Mouse (Mus musculus) olfactory bulb, adult 2 months (tissue): ENCODE data around the gene Rnf10. TPM values are rescaled to one million over a fixed set of nuclear protein-coding genes. Genes with fewer than 3 reads are reported as not detected.

Experiments
- H3K27ac ChIP-seq: fragments of 200-500 bp; 2 replicates; pipeline ENCODE4 v1.5.1; 2012; ENCODE audit warnings: low read depth, low read length; ENCODE audit not compliant: insufficient read depth
- H3K4me1 ChIP-seq: fragments of 200-500 bp; 2 replicates; pipeline ENCODE4 v1.6.1; 2012; ENCODE audit warnings: low read length; ENCODE audit not compliant: control insufficient read depth, insufficient read depth
- H3K4me3 ChIP-seq: fragments of 200-500 bp; 2 replicates; pipeline ENCODE4 v1.5.1; 2012; ENCODE audit warnings: mild to moderate bottlenecking, low read depth, low read length, moderate library complexity; ENCODE audit not compliant: insufficient read depth
- CTCF ChIP-seq: fragments of 200-500 bp; IDR thresholded peaks from 2 replicates; pipeline ENCODE4 v1.5.1; 2012; ENCODE audit warnings: low read depth, mild to moderate bottlenecking, low read length, moderate library complexity; ENCODE audit not compliant: insufficient read depth
- POLR2A ChIP-seq: fragments of 200-500 bp; IDR thresholded peaks from 2 replicates; pipeline ENCODE4 v1.6.1; 2012; ENCODE audit warnings: mild to moderate bottlenecking, low read depth, low read length, moderate library complexity; ENCODE audit not compliant: insufficient read depth
- whole genome bisulfite sequencing: fragments of 180-500 bp; shearing (Covaris S2); methylation state at CpG from one replicate; pipeline ENCODE4 v1.1.7; 2018; 5-methylcytosine and 5-hydroxymethylcytosine counted together
- polyA plus RNA-seq: library from polyadenylated mRNA; stranded (reverse); fragments of >200 nt; gene quantifications from 2 replicates; pipeline ENCODE4 v1.2.4, GENCODE M21; 2012; ENCODE audit warnings: low replicate concordance; ENCODE audit not compliant: missing spikeins, insufficient read depth, insufficient read length

Rnf10 gene
- polyA plus RNA-seq, 1 experiment: not detected

- peaks cover 13% of the 10 kb centered on the region for H3K4me1 ChIP-seq
- TF ChIP-seq CTCF: no peak
- TF ChIP-seq POLR2A: no peak
- H3K4me3 ChIP-seq: no peak overlapping the region
- no peak overlapping the region for H3K27ac ChIP-seq
- WGBS: 61% methylated on average over 3 of the region's 3 CpGs
These were observed 5.1 kb downstream of the Rnf10 start for GRCm38 (mm10) chr5:115267469-115268045.

DNA sequence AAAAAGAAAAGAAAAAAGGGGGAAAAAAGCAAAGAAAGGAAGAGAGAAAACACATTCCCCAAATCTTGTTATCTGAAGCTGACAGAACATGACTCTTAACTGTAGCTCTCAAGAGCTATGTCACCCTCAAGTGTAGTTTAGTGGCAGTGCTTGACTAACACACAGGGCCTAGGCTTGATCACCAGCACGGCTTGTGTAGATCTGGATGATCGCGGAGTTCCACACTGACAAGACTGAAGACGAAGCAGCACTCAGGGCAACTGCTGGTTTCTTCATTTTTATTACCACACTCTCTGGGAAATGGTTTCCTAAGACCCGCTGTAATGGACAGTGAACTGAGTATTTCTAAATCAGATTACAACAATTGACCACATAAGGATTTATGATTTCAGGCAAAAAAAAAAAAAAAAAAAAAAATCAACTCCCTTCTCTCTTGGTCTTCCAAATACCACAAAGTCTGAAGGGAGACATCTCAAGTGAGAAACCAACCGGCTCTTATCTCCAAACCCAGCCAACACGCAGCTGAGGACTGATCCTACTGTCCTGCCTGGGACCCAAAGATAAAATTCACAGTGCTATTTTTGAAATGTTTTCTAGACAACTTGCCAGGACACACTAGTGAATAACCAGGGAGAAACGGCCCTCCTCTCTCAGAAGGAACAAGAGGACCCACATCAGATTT is 5.8 kb downstream of the Rnf10 start:
- no peak overlapping the region for H3K4me3 ChIP-seq

GRCm38 (mm10) chr5:115266340-115266739 is 6.4 kb downstream of the Rnf10 start:
- WGBS: 82% methylated on average over 5 of the region's 5 CpGs
- Histone ChIP-seq H3K27ac (no peak overlapping the region), H3K4me3 (no peak overlapping the region), H3K4me1 (peaks cover 15% of the 10 kb centered on the region)
- TF ChIP-seq POLR2A (no peak), CTCF (no peak)

More for the DNA sequence above, 5.8 kb downstream of the Rnf10 start:
- Histone ChIP-seq H3K4me1 (peaks cover 15% of the 10 kb centered on the region), H3K27ac (no peak overlapping the region)
- 74% methylated on average over 8 of the region's 8 CpGs for whole genome bisulfite sequencing
- TF ChIP-seq POLR2A: no peak
- no peak for TF ChIP-seq CTCF

GRCm38 (mm10) chr5:115262502-115263291 is 10.0 kb downstream of the Rnf10 start:
- no peak overlapping the region for H3K4me3 ChIP-seq
- TF ChIP-seq POLR2A (no peak), CTCF (no peak)
- WGBS: 87% methylated on average over 14 of the region's 14 CpGs
- peaks cover 21% of the 10 kb centered on the region for H3K4me1 ChIP-seq
- no peak overlapping the region for H3K27ac ChIP-seq

- TF ChIP-seq CTCF (no peak), POLR2A (no peak)
- Histone ChIP-seq H3K27ac (no peak overlapping the region), H3K4me1 (peaks cover 18% of the 10 kb centered on the region), H3K4me3 (no peak overlapping the region)
- 86% methylated on average over 1 of the region's 1 CpGs for whole genome bisulfite sequencing
These were observed 10.8 kb downstream of the Rnf10 start for GRCm38 (mm10) chr5:115261880-115262279.

DNA sequence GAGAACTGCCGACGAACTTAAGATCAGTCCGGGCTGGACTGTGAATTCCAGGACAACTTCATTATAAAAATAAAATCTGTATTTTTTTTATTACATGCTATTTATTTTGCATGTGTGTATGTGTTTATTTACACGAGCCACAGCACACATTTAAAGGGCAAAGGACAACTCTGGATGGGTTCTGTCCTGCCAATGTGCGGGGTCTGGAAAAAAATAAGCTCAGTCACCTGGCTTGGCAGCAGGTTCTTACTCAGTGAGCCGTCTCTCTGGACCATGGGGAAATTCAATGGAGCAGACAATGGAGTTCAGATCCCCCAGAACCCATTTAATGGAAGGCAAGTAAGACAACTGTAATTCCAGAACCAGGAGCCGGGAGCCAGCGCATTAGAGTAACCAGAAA is 11.6 kb downstream of the Rnf10 start:
- TF ChIP-seq POLR2A: no peak
- TF ChIP-seq CTCF: no peak
- no peak overlapping the region for H3K4me3 ChIP-seq
- whole genome bisulfite sequencing: 81% methylated on average over 8 of the region's 8 CpGs
- H3K27ac ChIP-seq: no peak overlapping the region
- peaks cover 14% of the 10 kb centered on the region for H3K4me1 ChIP-seq

DNA sequence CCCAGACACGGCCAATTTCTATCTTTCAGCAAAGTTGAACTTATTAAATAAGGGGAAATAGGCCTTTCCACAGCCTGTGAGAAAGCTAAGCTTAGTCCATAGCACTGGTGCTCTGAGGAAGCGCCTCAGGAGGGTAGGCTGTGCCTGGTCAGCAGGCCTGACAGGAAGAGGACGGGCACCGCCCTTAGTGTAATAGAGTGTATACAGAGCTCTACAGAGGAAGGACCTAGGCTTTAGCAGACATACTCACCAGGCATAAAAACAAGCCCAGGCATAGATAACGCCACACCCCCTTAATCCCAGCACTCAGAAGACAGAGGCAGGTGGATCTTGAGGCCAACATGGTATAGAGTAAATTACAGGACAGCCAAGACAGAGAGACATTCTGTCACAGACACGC is 12.3 kb downstream of the Rnf10 start:
- WGBS: 89% methylated on average over 6 of the region's 6 CpGs

GRCm38 (mm10) chr5:115256909-115257546 is 15.7 kb downstream of the Rnf10 start:
- H3K4me1 ChIP-seq: peaks cover 9% of the 10 kb centered on the region
- H3K4me3 ChIP-seq: no peak overlapping the region
- no peak overlapping the region for H3K27ac ChIP-seq
- WGBS: 94% methylated on average over 10 of the region's 10 CpGs
- TF ChIP-seq CTCF (no peak), POLR2A (no peak)

More for the DNA sequence above, 12.3 kb downstream of the Rnf10 start:
- Histone ChIP-seq H3K27ac (no peak overlapping the region), H3K4me1 (peaks cover 13% of the 10 kb centered on the region), H3K4me3 (no peak overlapping the region)
- TF ChIP-seq CTCF: no peak
- TF ChIP-seq POLR2A: no peak
